Mouse (Mus musculus) bone marrow macrophage, adult 2 months (primary cell): ENCODE data around the gene Ppard.

Experiments used
- CTCF ChIP-seq: IDR thresholded peaks from 2 replicates; pipeline ENCODE4 v1.5.1; 2012; ENCODE audit warnings: low read depth, mild to moderate bottlenecking, low read length, moderate library complexity
- POLR2A ChIP-seq: IDR thresholded peaks from 2 replicates; pipeline ENCODE4 v1.6.1; 2012; ENCODE audit warnings: mild to moderate bottlenecking, low read depth, low read length, borderline replicate concordance

DNA sequence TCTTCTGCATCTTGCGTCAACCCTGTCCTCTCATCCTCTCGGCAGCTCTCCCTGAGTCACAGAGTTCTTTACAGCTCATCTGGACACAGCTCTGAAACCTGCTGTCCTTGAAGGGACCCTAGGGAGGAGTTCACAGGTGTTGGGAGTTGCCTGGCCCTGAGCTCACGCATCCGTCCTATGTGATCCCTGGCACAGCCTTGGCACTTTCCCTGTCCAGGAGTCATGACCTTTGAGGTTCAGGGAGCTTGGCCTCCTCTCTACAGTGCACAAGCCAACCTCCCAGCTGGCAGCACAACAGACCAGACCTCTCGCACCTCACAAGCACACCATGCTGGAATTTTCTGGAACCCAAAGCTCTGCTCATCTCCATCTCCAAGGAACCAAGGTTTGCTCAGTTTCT, 8.3 kb downstream of the Ppard start:
- no peak for TF ChIP-seq CTCF
- TF ChIP-seq POLR2A = no peak
